Mouse (Mus musculus) erythroblast, adult 5-6 weeks (primary cell): ENCODE measurements around the gene 6330409D20Rik. TPM values are rescaled to one million over a fixed set of nuclear protein-coding genes. Genes with fewer than 3 reads are reported as not detected.

Source experiments
- total RNA-seq, 2 experiments: library from RNA; stranded (forward) in 1 of 2; stranded (reverse) in 1 of 2; fragments of 150-400 nt in 1 of 2; fragments of 200-764, 138-1000 nt in 1 of 2; gene quantifications; 2 replicates each; pipeline versions ENCODE4 v1.2.3 to v1.2.4; 2015 to 2017; ENCODE audit warnings: low replicate concordance in 2 of 2

Gene 6330409D20Rik
- total RNA-seq, 2 experiments from 2014 or later: not detected

Other genes with a start within 250 kb of the 6330409D20Rik start
- gene Fam102a, start 205.7 kb downstream of the 6330409D20Rik start, total RNA-seq (2015; ENCODE audit: low replicate concordance): 1.2 and 2.7 TPM in 2 replicates
- 0.28 and 6.5 TPM in 2 replicates for gene Fam102a, start 205.7 kb downstream of the 6330409D20Rik start, total RNA-seq (2017; ENCODE audit: low replicate concordance)
- 26.9 and 41.0 TPM in 2 replicates for gene Dpm2, start 170.2 kb downstream of the 6330409D20Rik start, total RNA-seq (2015; ENCODE audit: low replicate concordance)
- gene Dpm2, start 170.2 kb downstream of the 6330409D20Rik start, total RNA-seq (2017; ENCODE audit: low replicate concordance): 8.6 and 18.2 TPM in 2 replicates
- gene Pip5kl1, start 166.2 kb downstream of the 6330409D20Rik start, total RNA-seq (2015; ENCODE audit: low replicate concordance): not detected in 2 replicates
- gene Pip5kl1, start 166.2 kb downstream of the 6330409D20Rik start, total RNA-seq (2017; ENCODE audit: low replicate concordance): 1.9 TPM in 1 of 2 replicates, not detected in the other
- not detected in 2 replicates for gene 9430097D07Rik, start 165.3 kb downstream of the 6330409D20Rik start, total RNA-seq (2015; ENCODE audit: low replicate concordance)
- not detected in 2 replicates for gene 9430097D07Rik, start 165.3 kb downstream of the 6330409D20Rik start, total RNA-seq (2017; ENCODE audit: low replicate concordance)
- 8.8 and 9.4 TPM in 2 replicates for gene St6galnac4, start 153.9 kb downstream of the 6330409D20Rik start, total RNA-seq (2015; ENCODE audit: low replicate concordance)
- 3.8 and 4.9 TPM in 2 replicates for gene St6galnac4, start 153.9 kb downstream of the 6330409D20Rik start, total RNA-seq (2017; ENCODE audit: low replicate concordance)
- 0.77 and 3.3 TPM in 2 replicates for gene St6galnac6, start 141.3 kb downstream of the 6330409D20Rik start, total RNA-seq (2015; ENCODE audit: low replicate concordance)
- 2.1 and 2.5 TPM in 2 replicates for gene St6galnac6, start 141.3 kb downstream of the 6330409D20Rik start, total RNA-seq (2017; ENCODE audit: low replicate concordance)
- not detected in 2 replicates for gene Ak1, start 119.3 kb downstream of the 6330409D20Rik start, total RNA-seq (2015; ENCODE audit: low replicate concordance)
- gene Ak1, start 119.3 kb downstream of the 6330409D20Rik start, total RNA-seq (2017; ENCODE audit: low replicate concordance): not detected in 2 replicates
- gene Eng, start 94.4 kb downstream of the 6330409D20Rik start, total RNA-seq (2015; ENCODE audit: low replicate concordance): 4.0 and 6.7 TPM in 2 replicates
- 1.5 and 3.2 TPM in 2 replicates for gene Eng, start 94.4 kb downstream of the 6330409D20Rik start, total RNA-seq (2017; ENCODE audit: low replicate concordance)
- 1.3 and 4.0 TPM in 2 replicates for gene Fpgs, start 36.9 kb downstream of the 6330409D20Rik start, total RNA-seq (2015; ENCODE audit: low replicate concordance)
- 2.1 and 6.6 TPM in 2 replicates for gene Fpgs, start 36.9 kb downstream of the 6330409D20Rik start, total RNA-seq (2017; ENCODE audit: low replicate concordance)
- gene Cdk9, start 27.9 kb downstream of the 6330409D20Rik start, total RNA-seq (2015; ENCODE audit: low replicate concordance): 15.0 and 25.9 TPM in 2 replicates
- 18.1 and 19.5 TPM in 2 replicates for gene Cdk9, start 27.9 kb downstream of the 6330409D20Rik start, total RNA-seq (2017; ENCODE audit: low replicate concordance)
- gene Sh2d3c, start 20.0 kb downstream of the 6330409D20Rik start, total RNA-seq (2015; ENCODE audit: low replicate concordance): 15.4 and 23.2 TPM in 2 replicates
- gene Sh2d3c, start 20.0 kb downstream of the 6330409D20Rik start, total RNA-seq (2017; ENCODE audit: low replicate concordance): 5.2 and 6.4 TPM in 2 replicates
- gene Tor2a, start 16.2 kb upstream of the 6330409D20Rik start, total RNA-seq (2015; ENCODE audit: low replicate concordance): 10.4 and 11.3 TPM in 2 replicates
- 4.7 and 8.8 TPM in 2 replicates for gene Tor2a, start 16.2 kb upstream of the 6330409D20Rik start, total RNA-seq (2017; ENCODE audit: low replicate concordance)
- gene Ttc16, start 34.6 kb upstream of the 6330409D20Rik start, total RNA-seq (2015; ENCODE audit: low replicate concordance): not detected in 2 replicates
- not detected in 2 replicates for gene Ttc16, start 34.6 kb upstream of the 6330409D20Rik start, total RNA-seq (2017; ENCODE audit: low replicate concordance)
- 2.5 TPM in 1 of 2 replicates, not detected in the other for gene Ptrh1, start 34.8 kb upstream of the 6330409D20Rik start, total RNA-seq (2015; ENCODE audit: low replicate concordance)
- gene Ptrh1, start 34.8 kb upstream of the 6330409D20Rik start, total RNA-seq (2017; ENCODE audit: low replicate concordance): not detected in 2 replicates
- not detected in 2 replicates for gene Cfap157, start 43.4 kb upstream of the 6330409D20Rik start, total RNA-seq (2015; ENCODE audit: low replicate concordance)
- not detected in 2 replicates for gene Cfap157, start 43.4 kb upstream of the 6330409D20Rik start, total RNA-seq (2017; ENCODE audit: low replicate concordance)
- 0.96 and 1.3 TPM in 2 replicates for gene Stxbp1, start 106.2 kb upstream of the 6330409D20Rik start, total RNA-seq (2015; ENCODE audit: low replicate concordance)
- gene Stxbp1, start 106.2 kb upstream of the 6330409D20Rik start, total RNA-seq (2017; ENCODE audit: low replicate concordance): 0.34 and 0.56 TPM in 2 replicates
- 3.1 and 5.8 TPM in 2 replicates for gene Fam129b, start 135.1 kb upstream of the 6330409D20Rik start, total RNA-seq (2015; ENCODE audit: low replicate concordance)
- gene Fam129b, start 135.1 kb upstream of the 6330409D20Rik start, total RNA-seq (2017; ENCODE audit: low replicate concordance): 2.6 and 5.6 TPM in 2 replicates
- 305 and 430 TPM in 2 replicates for gene Rpl12, start 220.5 kb upstream of the 6330409D20Rik start, total RNA-seq (2015; ENCODE audit: low replicate concordance)
- gene Rpl12, start 220.5 kb upstream of the 6330409D20Rik start, total RNA-seq (2017; ENCODE audit: low replicate concordance): 287 and 320 TPM in 2 replicates
- gene Lrsam1, start 220.6 kb upstream of the 6330409D20Rik start, total RNA-seq (2015; ENCODE audit: low replicate concordance): 3.1 and 6.5 TPM in 2 replicates
- gene Lrsam1, start 220.6 kb upstream of the 6330409D20Rik start, total RNA-seq (2017; ENCODE audit: low replicate concordance): 1.7 and 3.5 TPM in 2 replicates
- 1.2 and 2.3 TPM in 2 replicates for gene Slc2a8, start 241.1 kb upstream of the 6330409D20Rik start, total RNA-seq (2015; ENCODE audit: low replicate concordance)
- 0.34 and 0.98 TPM in 2 replicates for gene Slc2a8, start 241.1 kb upstream of the 6330409D20Rik start, total RNA-seq (2017; ENCODE audit: low replicate concordance)